Mouse (Mus musculus): Measurements from ENCODE around the gene Fzr1.

Gene Fzr1

GRCm38 (mm10) chr10:81377793-81378552 lies at the start of gene Fzr1:
Gene Fzr1, minus strand, starts transcription at chr10:81378516.
- in situ Hi-C loops (cut with MboI; ENCODE audit: unreplicated experiment in 2 of 2): loop anchor here in 1 of 2 experiments (25.0 kb wide), 1 partner anchor 1259 kb away; the partner anchor contains the start of gene Tdg

GRCm38 (mm10) chr10:81427804-81428506 lies 49.6 kb upstream of the Fzr1 start:
- in situ Hi-C loops (cut with MboI; ENCODE audit: unreplicated experiment in 2 of 2): no loop called here

GRCm38 (mm10) chr10:81427327-81427726 lies 49.0 kb upstream of the Fzr1 start:
- in situ Hi-C loops (cut with MboI; ENCODE audit: unreplicated experiment in 2 of 2): no loop called here

GRCm38 (mm10) chr10:81426897-81427296 lies 48.6 kb upstream of the Fzr1 start:
- in situ Hi-C loops (cut with MboI; ENCODE audit: unreplicated experiment in 2 of 2): no loop called here

GRCm38 (mm10) chr10:81426081-81426671 lies 47.9 kb upstream of the Fzr1 start:
- in situ Hi-C loops (cut with MboI; ENCODE audit: unreplicated experiment in 2 of 2): no loop called here

- in situ Hi-C loops (cut with MboI; ENCODE audit: unreplicated experiment in 2 of 2): no loop called here
Observed at GRCm38 (mm10) chr10:81425236-81425850, 47.0 kb upstream of the Fzr1 start.

- in situ Hi-C loops (cut with MboI; ENCODE audit: unreplicated experiment in 2 of 2): no loop called here
Observed at GRCm38 (mm10) chr10:81424246-81425051, 46.1 kb upstream of the Fzr1 start.

- in situ Hi-C loops (cut with MboI; ENCODE audit: unreplicated experiment in 2 of 2): no loop called here
Observed at GRCm38 (mm10) chr10:81423476-81424245, 45.3 kb upstream of the Fzr1 start.

GRCm38 (mm10) chr10:81422661-81423217 lies 44.4 kb upstream of the Fzr1 start:
- in situ Hi-C loops (cut with MboI; ENCODE audit: unreplicated experiment in 2 of 2): no loop called here

- in situ Hi-C loops (cut with MboI; ENCODE audit: unreplicated experiment in 2 of 2): no loop called here
Observed at GRCm38 (mm10) chr10:81422191-81422590, 43.9 kb upstream of the Fzr1 start.

- in situ Hi-C loops (cut with MboI; ENCODE audit: unreplicated experiment in 2 of 2): no loop called here
Observed at GRCm38 (mm10) chr10:81421797-81422100, 43.4 kb upstream of the Fzr1 start.

- in situ Hi-C loops (cut with MboI; ENCODE audit: unreplicated experiment in 2 of 2): no loop called here
Observed at GRCm38 (mm10) chr10:81421041-81421796, 42.9 kb upstream of the Fzr1 start.

- in situ Hi-C loops (cut with MboI; ENCODE audit: unreplicated experiment in 2 of 2): no loop called here
Observed at GRCm38 (mm10) chr10:81420191-81420767, 42.0 kb upstream of the Fzr1 start.

GRCm38 (mm10) chr10:81419111-81419928 lies 41.0 kb upstream of the Fzr1 start:
- in situ Hi-C loops (cut with MboI; ENCODE audit: unreplicated experiment in 2 of 2): no loop called here

- in situ Hi-C loops (cut with MboI; ENCODE audit: unreplicated experiment in 2 of 2): no loop called here
Observed at GRCm38 (mm10) chr10:81418216-81419070, 40.1 kb upstream of the Fzr1 start.

Data from v-Abl transformed pro-B cells (cell line).